Mouse (Mus musculus) spleen, adult 12 weeks (tissue): ENCODE results near the gene Gpr19.

ENCODE experiments used
- DNase-seq: peaks from one replicate; pipeline ENCODE4 v3.0.0; 2022; ENCODE audit warnings: low spot score

Gpr19 gene

DNA sequence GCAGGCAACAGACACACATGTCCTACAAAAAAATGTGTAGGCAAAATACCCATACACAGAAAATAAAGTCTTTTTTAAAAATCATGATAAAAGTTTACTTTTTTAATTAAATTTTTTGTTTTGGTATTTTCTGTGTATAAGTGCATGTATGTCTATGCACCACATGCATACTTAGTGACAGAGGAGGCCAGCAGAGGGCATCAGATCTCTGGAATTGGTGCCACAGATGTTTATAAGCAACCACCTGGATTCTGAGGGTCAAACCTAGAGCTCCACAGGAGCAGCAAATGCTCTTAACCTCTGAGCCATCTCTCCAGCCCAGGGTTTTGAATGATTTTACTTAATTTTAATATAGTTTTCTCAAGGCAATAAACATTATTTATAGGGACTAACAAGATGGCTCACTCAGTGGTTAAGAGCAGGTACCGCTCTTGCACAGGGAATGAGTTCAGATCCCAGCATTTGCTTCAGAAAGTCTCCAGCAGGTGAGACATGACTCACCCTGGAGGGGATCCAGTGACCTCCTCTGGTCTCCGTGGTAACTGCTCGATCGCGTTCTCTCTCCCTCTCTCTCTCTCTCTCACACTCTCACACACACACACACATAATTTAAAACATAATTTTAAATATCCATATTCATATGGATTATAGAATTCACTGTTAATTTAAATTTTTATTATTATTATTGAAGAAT, 50.0 kb downstream of the Gpr19 start:
- DNase-seq = no peak

DNA sequence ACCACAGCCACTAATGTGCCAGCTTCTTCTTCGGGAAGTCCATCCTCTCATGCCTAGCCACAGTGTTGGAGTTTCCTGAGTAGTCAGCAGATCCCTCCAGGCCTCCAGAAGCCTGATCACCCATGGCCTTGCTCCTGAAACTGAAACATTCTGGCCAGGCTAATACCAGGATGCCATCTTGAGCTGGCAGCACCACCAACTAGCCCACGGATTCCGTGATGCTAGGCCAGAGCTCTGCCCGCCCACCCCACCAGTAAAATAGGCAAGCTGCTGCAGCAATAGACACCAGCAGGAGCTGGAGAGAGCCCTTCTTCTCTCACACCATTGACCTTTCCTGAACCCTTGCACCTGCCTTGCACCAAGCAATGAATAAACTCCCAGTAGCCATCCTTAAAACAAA, 50.8 kb downstream of the Gpr19 start:
- no peak for DNase-seq

DNA sequence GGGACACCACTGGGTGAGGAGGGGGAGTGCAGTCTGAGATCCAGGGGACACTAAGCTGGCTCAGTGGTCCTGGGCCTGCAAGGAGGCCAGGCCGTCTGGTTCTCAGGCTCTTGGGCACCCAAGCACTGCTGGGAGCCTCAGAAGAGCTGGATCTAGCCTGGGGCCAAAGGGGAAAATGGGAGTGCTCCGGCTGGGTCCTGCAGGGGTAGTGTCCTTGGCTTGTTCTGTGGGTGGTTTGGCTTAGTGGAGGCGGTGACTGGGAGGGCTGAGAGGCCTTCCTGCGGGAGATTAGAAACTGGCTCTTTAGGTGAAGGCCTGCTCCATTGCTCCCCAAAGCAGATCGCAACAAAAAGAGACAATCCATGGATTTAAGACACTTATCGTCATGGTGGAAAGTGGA, 52.1 kb downstream of the Gpr19 start:
- no peak for DNase-seq

DNA sequence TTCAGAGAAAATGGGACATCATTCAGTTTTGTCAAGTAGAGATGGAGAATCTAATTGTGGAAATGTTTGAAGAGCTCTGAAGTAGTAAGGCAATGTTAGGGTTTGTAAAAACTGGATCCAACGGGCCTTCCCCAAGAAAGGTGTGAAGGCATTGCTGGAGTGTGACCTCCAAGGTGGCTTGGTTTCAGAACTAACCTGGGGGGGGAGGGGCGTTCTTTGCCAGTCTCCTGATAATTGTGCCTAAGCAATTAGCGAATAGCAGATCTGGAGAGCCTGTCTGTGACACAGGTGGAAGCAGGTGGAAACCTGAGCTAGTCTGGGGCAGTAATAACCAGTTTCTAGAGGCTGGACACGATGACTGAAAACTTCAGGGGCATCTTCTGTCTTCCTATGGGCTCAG, 52.7 kb downstream of the Gpr19 start:
- no peak for DNase-seq

DNA sequence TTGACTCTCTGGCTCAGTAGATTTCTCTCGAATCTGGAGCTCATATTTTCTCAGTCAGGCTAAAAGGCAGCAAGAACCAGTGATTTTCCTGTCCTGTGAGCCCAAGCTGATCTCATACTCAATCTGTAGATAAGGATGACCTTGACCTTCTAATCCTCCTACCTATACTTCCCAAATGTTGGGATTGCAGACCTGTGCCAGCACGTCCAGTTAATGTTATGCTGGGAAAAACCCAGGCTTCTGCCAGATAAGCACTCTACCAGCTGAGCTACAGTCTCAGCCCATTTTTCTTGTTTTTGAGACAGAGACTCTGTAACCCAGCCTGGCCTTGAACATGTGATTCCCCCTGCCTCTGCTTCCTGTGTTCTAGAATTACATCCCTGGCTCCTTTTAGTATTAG, 58.0 kb downstream of the Gpr19 start:
- no peak for DNase-seq

DNA sequence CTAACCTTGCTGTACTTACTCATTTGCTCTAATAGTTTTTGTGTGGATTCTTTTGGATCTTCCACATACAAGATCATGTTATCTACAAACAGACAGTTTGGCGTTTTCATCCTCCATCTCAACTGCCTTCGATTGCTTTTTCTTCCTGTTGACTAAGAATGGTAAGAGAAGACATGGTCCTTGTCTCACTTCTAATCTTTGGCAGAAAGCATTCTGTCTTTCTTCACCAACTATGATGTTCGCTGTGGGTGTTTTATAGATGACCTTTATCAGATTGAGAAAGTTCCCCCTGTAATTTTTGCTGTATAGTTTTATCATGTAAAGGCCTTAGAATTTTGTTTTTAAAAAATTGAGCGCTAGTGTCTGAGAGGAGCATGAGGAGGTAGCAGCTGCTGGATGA, 60.3 kb downstream of the Gpr19 start:
- DNase-seq = no peak

DNA sequence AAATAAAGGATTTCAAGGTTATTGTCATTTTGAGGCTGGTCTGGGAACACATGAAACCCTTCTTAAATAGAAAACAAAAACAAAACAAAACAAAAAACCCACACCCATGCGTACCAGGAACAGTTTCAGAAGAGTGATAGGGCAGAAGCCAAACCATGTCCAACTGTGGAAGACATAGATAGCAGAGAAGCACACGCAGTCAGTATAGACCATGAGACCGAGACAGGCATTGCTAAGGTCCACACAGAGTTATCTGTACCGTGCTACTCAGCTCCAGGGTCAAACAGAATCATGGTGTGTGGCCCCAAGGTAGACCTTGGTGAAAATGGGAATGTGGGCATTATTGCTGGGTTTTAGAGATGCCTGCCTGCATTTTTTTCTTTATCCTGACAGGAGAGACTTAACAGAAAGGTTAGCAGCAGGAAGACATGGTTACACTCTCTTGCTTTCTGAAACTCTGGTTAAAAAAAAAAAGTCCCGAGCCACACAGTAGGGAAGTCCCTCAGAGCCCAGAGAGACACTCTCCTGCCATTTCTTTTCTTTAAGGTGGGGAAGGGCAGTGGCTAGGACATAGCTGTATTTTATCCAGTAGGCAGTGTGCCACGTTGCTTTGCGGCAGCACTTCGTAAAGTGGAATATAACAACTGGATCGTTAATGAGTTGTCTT, 63.7 kb downstream of the Gpr19 start:
- no peak for DNase-seq

DNA sequence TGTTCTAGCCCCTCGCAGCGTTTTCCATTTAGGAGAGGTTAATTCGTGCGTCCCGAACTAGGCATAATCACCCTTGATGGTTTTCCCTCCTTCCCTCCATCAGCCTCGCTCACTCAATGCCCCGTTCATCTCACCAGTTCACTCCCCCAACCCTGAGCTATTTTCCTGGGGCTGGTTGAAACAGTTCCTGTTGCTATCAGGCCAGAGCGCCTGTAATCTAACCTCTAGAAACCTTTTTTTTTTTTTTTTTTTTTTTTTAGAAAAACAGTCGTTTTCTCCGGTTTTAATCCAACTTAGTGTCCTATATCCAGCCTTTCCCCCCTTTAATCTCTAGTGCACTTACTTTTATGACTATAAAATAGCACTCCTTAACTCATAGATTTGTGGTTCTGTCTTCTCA, 67.6 kb downstream of the Gpr19 start:
- peak; percentile 16 for DNase-seq

DNA sequence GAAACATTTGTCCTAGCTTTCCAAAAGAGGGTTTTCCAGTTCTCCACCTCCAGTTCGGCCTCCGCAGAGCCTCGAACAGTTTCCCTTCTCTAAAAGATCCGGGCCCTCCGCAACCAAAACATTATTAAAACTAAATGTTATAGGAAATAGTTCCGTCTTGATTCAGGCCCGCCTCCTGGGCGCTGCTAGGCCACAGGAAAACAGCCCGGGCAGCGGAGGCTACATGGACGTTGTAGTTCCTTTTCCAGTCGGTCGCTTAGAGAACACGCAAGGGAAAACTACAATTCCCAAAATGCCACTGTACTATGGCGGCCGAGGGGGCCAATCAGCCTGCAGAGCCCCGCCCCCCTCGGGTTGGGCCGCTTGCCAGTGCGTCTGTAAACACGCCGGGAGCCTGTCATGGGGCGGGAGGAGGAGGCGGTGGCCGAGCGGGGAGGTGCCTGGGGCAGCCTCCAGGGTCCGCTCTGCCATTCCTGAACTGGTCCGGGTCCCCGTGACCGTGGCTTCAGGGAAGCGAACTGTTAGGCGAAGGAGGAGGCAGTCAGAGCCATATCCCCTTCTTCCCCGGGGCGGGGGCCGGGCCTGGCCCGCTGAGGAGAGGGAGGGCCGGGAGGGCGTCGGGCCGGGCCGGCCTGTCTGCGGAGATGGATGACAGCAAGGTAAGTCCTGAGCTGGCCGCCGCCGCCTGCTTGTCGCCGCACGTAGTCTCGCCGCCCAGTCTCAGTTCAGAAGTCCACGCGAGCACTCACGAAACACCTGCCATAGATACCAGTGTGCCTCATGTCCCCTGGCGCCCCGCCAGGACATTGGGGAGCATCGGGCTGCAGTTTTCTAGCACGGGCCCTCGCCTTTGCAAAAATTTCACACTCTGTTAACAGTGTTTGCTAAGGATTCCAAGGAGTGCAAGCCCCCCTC, 68.3 kb downstream of the Gpr19 start, which contains the start of gene Crebl2:
TSS of gene Crebl2 (plus strand) at position 369 of the 915 bp plus-strand sequence.
- DNase-seq = peak; percentile 99

DNA sequence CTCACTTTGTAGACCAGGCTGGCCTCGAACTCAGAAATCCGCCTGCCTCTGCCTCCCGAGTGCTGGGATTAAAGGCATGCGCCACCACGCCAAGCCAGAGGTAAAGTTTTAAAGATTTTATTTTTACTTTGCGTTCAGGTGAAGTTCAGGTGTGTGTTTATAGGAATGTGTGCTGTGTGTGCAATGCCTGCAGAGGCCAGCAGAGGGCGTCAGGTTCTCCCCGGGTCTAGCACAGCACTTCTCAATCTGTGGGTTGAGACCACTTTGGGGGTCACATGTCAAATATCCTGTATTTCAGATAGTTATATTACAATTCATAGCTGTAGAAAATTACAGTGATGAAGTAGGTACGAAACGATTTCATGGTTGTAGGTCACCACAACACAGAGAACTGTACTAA, 75.5 kb downstream of the Gpr19 start:
- no peak for DNase-seq

DNA sequence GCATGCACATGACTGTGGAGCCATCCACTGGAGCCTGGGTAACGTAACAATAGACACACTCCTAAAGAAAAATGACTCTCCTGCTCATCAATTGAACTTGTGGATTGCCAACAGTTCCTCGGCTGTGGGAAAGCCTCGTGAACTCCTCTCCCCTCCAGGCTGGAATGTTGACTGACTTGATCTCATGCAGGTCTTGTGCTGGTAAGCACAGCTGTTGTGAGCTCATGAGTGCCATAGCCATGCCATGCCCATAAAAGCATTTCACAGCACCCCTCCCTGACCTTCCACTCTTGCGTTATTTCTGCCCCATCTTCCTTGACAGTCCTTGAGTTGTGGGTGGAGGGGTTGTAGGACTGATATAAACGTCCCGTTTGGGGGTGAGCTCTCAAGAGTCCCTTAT, 78.0 kb downstream of the Gpr19 start:
- no peak for DNase-seq

DNA sequence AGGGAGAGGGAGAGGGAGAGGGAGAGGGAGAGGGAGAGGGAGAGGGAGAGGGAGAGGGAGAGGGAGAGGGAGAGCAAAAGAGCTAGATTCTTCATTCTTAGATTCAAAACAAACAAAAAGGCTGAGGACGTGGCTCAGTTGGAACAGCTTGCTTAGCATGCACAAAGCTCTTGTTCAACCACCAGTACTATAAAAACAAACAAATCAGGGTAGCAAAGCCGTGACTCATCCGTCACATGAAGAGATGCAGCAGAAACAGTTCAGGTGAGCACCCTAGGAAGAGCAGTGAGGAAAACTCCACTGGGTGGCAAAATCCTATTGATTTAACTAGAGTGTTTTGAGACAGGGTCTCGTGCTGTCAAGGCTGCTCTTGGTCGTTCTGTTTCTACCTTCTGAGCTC, 78.6 kb downstream of the Gpr19 start:
- no peak for DNase-seq
